Mouse (Mus musculus): Measurements from ENCODE around the gene Plekha4. TPM values are rescaled to one million over a fixed set of nuclear protein-coding genes. Genes with fewer than 3 reads are reported as not detected.

Plekha4 gene
- total and polyA plus RNA-seq, 3 experiments: 0.12 to 0.65 TPM; not detected in 1

GRCm38 (mm10) chr7:45509181-45509882 is 16.8 kb upstream of the Plekha4 start:
- H3K27me3 ChIP-seq (ENCODE audit: control insufficient read depth in 1 of 2, insufficient read depth in 2 of 2, low read length in 2 of 2): no peaks in the 10 kb centered on the region
- H3K4me3 ChIP-seq (ENCODE audit: control insufficient read depth in 1 of 2, insufficient read depth in 1 of 2, low read depth in 2 of 2, low read length in 2 of 2): peak overlapping the region; percentile 72 to 87
- TF ChIP-seq CHD1 (IDR thresholded peaks at IDR 0.05; ENCODE audit: low read depth, low read length) (peak; percentile 59; the same call in 1 of the 2 replicates), MAZ (IDR thresholded peaks at IDR 0.05; ENCODE audit: low read depth, low read length) (no peak)
- peak; percentile 65 for DNase-seq (ENCODE audit: low read depth, low spot score)
- peak overlapping the region; percentile 86 for H3K9ac ChIP-seq (ENCODE audit: control insufficient read depth, low read depth, low read length, poor library complexity, severe bottlenecking)
- H3K9me3 ChIP-seq (replicated peaks; ENCODE audit: insufficient read depth, low read length): no peaks in the 10 kb centered on the region
- peaks cover 26% of the 10 kb centered on the region for H3K79me2 ChIP-seq (ENCODE audit: control insufficient read depth, insufficient read depth, low read length, poor library complexity)
- peak overlapping the region; percentile 95 for H3K27ac ChIP-seq (ENCODE audit: control insufficient read depth, low read depth, low read length)
- H3K4me1 ChIP-seq (ENCODE audit: control insufficient read depth in 1 of 2, insufficient read depth in 2 of 2, low read length in 2 of 2): peaks cover 7 to 10% of the 10 kb centered on the region in 2 experiments
- peaks cover 8 to 16% of the 10 kb centered on the region in 2 experiments for H3K36me3 ChIP-seq (ENCODE audit: control insufficient read depth in 1 of 2, insufficient read depth in 2 of 2, low read length in 2 of 2)

DNA sequence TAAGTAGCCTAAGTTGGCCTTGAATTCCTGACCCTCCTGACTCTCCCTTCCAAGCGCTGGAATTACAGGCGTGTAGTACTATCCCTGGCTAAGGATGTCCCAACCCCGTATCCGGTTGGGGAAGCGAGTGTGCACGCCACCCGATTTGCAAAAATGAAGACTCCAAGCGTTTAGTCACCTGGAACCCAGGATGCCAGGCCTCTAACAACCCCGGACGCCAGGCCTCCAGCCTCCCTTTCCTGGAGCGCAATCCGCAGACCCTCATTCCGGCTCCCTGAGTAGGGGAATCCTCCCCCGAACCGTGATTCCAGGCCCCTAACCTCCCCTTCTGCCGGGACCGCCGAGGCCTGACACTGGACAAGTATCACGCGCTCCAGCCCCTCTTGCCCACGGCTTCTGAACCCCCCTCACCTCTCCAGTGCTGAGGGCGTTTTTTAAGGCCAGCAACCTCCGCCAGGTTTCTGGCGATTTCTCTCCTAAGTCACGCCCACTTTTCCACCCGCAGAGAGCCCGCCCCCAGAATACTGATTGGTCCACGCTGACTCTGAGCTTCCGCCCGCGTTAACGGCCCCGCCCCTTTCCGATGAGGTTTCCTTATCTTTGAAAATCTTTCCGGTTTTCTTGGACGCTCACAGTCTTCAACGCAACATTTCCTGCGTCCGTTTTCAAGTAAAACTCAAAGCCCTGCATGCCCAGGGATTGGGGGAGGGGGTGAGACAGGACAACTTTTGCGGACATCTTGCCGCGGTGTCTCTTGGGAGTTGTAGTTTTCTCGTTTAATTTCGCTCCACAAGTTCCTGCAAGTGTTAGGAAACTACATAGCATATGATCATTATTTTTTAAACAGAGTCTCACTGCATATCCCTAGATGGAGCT is 16.0 kb upstream of the Plekha4 start, which contains the start of gene Nucb1:
TSS of gene Nucb1 (minus strand) at position 495 of the 876 bp plus-strand sequence.
- no peaks in the 10 kb centered on the region for H3K9me3 ChIP-seq (replicated peaks; ENCODE audit: insufficient read depth, low read length)
- H3K4me3 ChIP-seq (ENCODE audit: control insufficient read depth in 1 of 2, insufficient read depth in 1 of 2, low read depth in 2 of 2, low read length in 2 of 2): peak within 1 kb of the TSS; percentile 72 to 87
- peak within 1 kb of the TSS; percentile 95 for H3K27ac ChIP-seq (ENCODE audit: control insufficient read depth, low read depth, low read length)
- DNase-seq (ENCODE audit: low read depth, low spot score): peak; percentile 98
- H3K79me2 ChIP-seq (ENCODE audit: control insufficient read depth, insufficient read depth, low read length, poor library complexity): peaks cover 24% of the 10 kb centered on the region
- peak within 1 kb of the TSS; percentile 86 for H3K9ac ChIP-seq (ENCODE audit: control insufficient read depth, low read depth, low read length, poor library complexity, severe bottlenecking)
- no peaks in the 10 kb centered on the region for H3K27me3 ChIP-seq (ENCODE audit: control insufficient read depth in 1 of 2, insufficient read depth in 2 of 2, low read length in 2 of 2)
- peaks cover 5 to 16% of the 10 kb centered on the region in 2 experiments for H3K36me3 ChIP-seq (ENCODE audit: control insufficient read depth in 1 of 2, insufficient read depth in 2 of 2, low read length in 2 of 2)
- H3K4me1 ChIP-seq (ENCODE audit: control insufficient read depth in 1 of 2, insufficient read depth in 2 of 2, low read length in 2 of 2): peaks cover 7 to 10% of the 10 kb centered on the region in 2 experiments
- TF ChIP-seq KAT2A (conservative IDR thresholded peaks at IDR 0.05; ENCODE audit: low read depth, low read length) (peak; percentile 86), ZC3H11A (IDR thresholded peaks at IDR 0.05; ENCODE audit: low read depth, low read length) (no peak), ETS1 (IDR thresholded peaks at IDR 0.05; ENCODE audit: low read depth, low read length) (peak; percentile 87), MEF2A (IDR thresholded peaks at IDR 0.05; ENCODE audit: extremely low read depth, insufficient replicate concordance, low read depth, low read length, poor library complexity, severe bottlenecking) (no peak), POLR2AphosphoS5 (IDR thresholded peaks at IDR 0.05; ENCODE audit: borderline replicate concordance, low read depth, low read length) (no peak), USF2 (IDR thresholded peaks at IDR 0.05; ENCODE audit: borderline replicate concordance in 1 of 2, insufficient read depth in 1 of 2, low read depth in 1 of 2, low read length in 2 of 2) (no peak), SMC3 (IDR thresholded peaks at IDR 0.05; ENCODE audit: low read depth, low read length) (no peak), CHD1 (IDR thresholded peaks at IDR 0.05; ENCODE audit: low read depth, low read length) (no peak; the same call in 1 of the 2 replicates), CTCF (IDR thresholded peaks at IDR 0.05 in 2 of 3, conservative IDR thresholded peaks at IDR 0.05 in 1 of 3; ENCODE audit: control insufficient read depth in 1 of 3, insufficient read depth in 1 of 3, low read depth in 2 of 3, low read length in 3 of 3, poor library complexity in 1 of 3, severe bottlenecking in 1 of 3) (peak in 1 of 3 experiments; percentile 12; a peak in 1 of 6 replicates), POLR2AphosphoS2 (IDR thresholded peaks at IDR 0.05; ENCODE audit: low read length) (peak; percentile 86; the same call in 1 of the 2 replicates), MYC (IDR thresholded peaks at IDR 0.05; ENCODE audit: low read depth, low read length) (no peak; the same call in 1 of the 2 replicates), UBTF (IDR thresholded peaks at IDR 0.05; ENCODE audit: borderline replicate concordance, insufficient read depth, low read depth, low read length) (no peak), MAFK (IDR thresholded peaks at IDR 0.05; ENCODE audit: borderline replicate concordance, low read depth, low read length) (no peak), JUND (IDR thresholded peaks at IDR 0.05; ENCODE audit: low read depth, low read length) (no peak), BHLHE40 (IDR thresholded peaks at IDR 0.05; ENCODE audit: borderline replicate concordance, low read depth, low read length) (peak; percentile 64), CHD2 (IDR thresholded peaks at IDR 0.05; ENCODE audit: low read length) (peak; percentile 86), SIN3A (IDR thresholded peaks at IDR 0.05; ENCODE audit: low read length) (peak; percentile 98), POLR2A (IDR thresholded peaks at IDR 0.05; ENCODE audit: control insufficient read depth in 1 of 2, insufficient read depth in 1 of 2, low read depth in 1 of 2, low read length in 2 of 2, poor library complexity in 1 of 2) (peak; percentile 80 to 94), ZMIZ1 (IDR thresholded peaks at IDR 0.05; ENCODE audit: low read depth, low read length) (peak; percentile 95), TCF12 (IDR thresholded peaks at IDR 0.05; ENCODE audit: low read depth, low read length) (peak; percentile 33), RAD21 (IDR thresholded peaks at IDR 0.05; ENCODE audit: low read depth, low read length) (no peak), TBP (IDR thresholded peaks at IDR 0.05; ENCODE audit: low read depth, low read length) (peak; percentile 77; the same call in 1 of the 2 replicates), GABPA (IDR thresholded peaks at IDR 0.05; ENCODE audit: low read depth, low read length) (no peak), E2F4 (IDR thresholded peaks at IDR 0.05; ENCODE audit: borderline replicate concordance, low read depth, low read length) (peak; percentile 75; the same call in 1 of the 2 replicates), NELFE (IDR thresholded peaks at IDR 0.05; ENCODE audit: low read depth, low read length) (peak; percentile 92), RCOR1 (IDR thresholded peaks at IDR 0.05; ENCODE audit: low read depth, low read length) (0 out of 2 replicates have a peak, but pooled peaks have one; percentile 48)

Measured in MEL (cell line).